Mouse (Mus musculus) midbrain, embryonic 15.5 days (tissue): Measurements from ENCODE around the gene Ephx4. TPM values are rescaled to one million over a fixed set of nuclear protein-coding genes. Genes with fewer than 3 reads are reported as not detected.

Source experiments
- ATAC-seq: fragments of 200-750 bp; cut with Nextera tagmentation; replicated peaks from 2 replicates; pipeline ENCODE4 v1.8.0; 2017; ENCODE audit warnings: moderate TSS enrichment
- H3K27ac ChIP-seq: fragments of 300-500 bp; sonication (generic); 2 replicates; pipeline ENCODE4 v1.5.1; 2015; ENCODE audit warnings: mild to moderate bottlenecking, inconsistent platforms
- H3K27me3 ChIP-seq: fragments of 300-500 bp; sonication (generic); replicated peaks from 2 replicates; pipeline ENCODE4 v1.6.1; 2015; ENCODE audit warnings: inconsistent platforms
- H3K36me3 ChIP-seq: fragments of 300-500 bp; sonication (generic); replicated peaks from 2 replicates; pipeline ENCODE4 v1.6.1; 2015; ENCODE audit warnings: inconsistent platforms
- H3K4me1 ChIP-seq: fragments of 300-500 bp; sonication (generic); 2 replicates; pipeline ENCODE4 v1.6.1; 2015; ENCODE audit warnings: inconsistent platforms
- H3K4me2 ChIP-seq: fragments of 300-500 bp; sonication (generic); 2 replicates; pipeline ENCODE4 v1.6.1; 2015; ENCODE audit warnings: inconsistent platforms, mild to moderate bottlenecking, moderate library complexity
- H3K4me3 ChIP-seq: fragments of 300-500 bp; sonication (generic); 2 replicates; pipeline ENCODE4 v1.5.1; 2015; ENCODE audit warnings: mild to moderate bottlenecking, inconsistent platforms
- H3K9ac ChIP-seq: fragments of 300-500 bp; sonication (generic); 2 replicates; pipeline ENCODE4 v1.6.1; 2015; ENCODE audit warnings: mild to moderate bottlenecking, inconsistent platforms
- H3K9me3 ChIP-seq: fragments of 300-500 bp; sonication (generic); 2 replicates; pipeline ENCODE4 v1.6.1; 2016; ENCODE audit warnings: inconsistent platforms
- WGBS: fragments of 180-500 bp; shearing (Covaris S2); methylation state at CpG from one replicate; pipeline ENCODE4 v1.1.7; 2015; ENCODE audit warnings: mixed read lengths; 5-methylcytosine and 5-hydroxymethylcytosine counted together
- polyA plus RNA-seq: library from polyadenylated mRNA; unstranded; fragments of >200 nt; fragmentation: Nextera tagmentation; extraction: Ambion mirVana; gene quantifications from 2 replicates; pipeline ENCODE4 v1.2.1, GENCODE M21; 2015

Gene Ephx4
- polyA plus RNA-seq, 1 experiment from 2014 or later: 2.2 TPM

DNA sequence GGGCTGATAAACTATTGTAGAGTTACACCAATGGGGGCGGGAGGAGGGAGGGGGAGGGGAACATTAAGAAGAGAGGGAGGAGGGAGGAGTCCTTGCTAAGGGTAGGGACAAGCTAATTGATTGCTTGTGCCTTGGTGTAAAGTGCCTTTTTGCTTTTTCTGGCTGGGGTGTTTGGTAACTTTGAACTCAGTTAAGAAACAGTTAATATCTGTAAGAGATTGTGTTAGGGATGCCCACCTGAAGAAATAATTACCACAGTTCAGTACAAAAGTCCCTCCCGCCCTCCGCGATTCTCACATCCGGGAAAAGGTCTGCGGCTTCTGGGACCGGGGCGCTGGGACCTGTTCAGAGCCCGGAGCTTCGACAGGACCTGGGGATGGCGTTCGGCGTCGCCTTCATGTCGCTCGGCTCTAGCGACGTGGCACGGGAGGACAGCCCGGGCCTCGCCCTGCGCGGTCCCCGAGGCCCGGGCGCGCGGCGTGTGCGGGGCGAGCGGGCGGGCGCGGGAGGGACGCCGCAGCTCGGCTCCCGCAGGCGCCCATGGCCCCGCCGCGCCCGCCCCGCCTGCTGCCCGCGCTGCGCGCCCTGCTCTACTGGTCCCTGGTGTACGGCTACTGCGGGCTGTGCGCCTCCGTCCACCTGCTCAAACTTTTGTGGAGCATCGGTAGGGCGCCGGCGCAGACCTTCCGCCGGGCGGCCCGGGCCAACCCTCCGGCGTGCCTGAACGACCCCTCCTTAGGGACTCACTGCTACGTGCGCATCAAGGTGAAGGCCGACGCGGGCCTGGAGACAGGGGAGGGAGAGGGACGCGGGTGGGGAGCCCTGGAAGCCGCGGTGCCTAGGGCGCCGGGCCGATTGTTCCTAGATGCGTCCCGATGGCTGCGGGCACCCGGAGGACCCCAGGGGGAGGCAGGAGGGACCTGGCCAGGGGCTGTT lies 743 bp downstream of the Ephx4 start:
- peak overlapping the region; percentile 93 for H3K4me2 ChIP-seq
- under 1% methylated on average over 80 of the region's 80 CpGs for WGBS
- no peaks in the 10 kb centered on the region for H3K36me3 ChIP-seq
- peak overlapping the region; percentile 54 for H3K9ac ChIP-seq
- H3K27ac ChIP-seq: no peak overlapping the region
- H3K27me3 ChIP-seq: peaks cover 27% of the 10 kb centered on the region
- H3K4me1 ChIP-seq: peaks cover 10% of the 10 kb centered on the region; the same call in 1 of the 2 replicates
- H3K9me3 ChIP-seq: no peaks in the 10 kb centered on the region
- H3K4me3 ChIP-seq: peak overlapping the region; percentile 61
- peak; percentile 90 for ATAC-seq

- Histone ChIP-seq H3K36me3 (no peaks in the 10 kb centered on the region), H3K4me2 (peak overlapping the region; percentile 93), H3K9ac (peak overlapping the region; percentile 54), H3K4me3 (peak overlapping the region; percentile 61), H3K27me3 (peaks cover 27% of the 10 kb centered on the region), H3K9me3 (no peaks in the 10 kb centered on the region), H3K4me1 (peaks cover 10% of the 10 kb centered on the region; the same call in 1 of the 2 replicates), H3K27ac (no peak overlapping the region)
- no peak for ATAC-seq
- WGBS: 20% methylated on average over 12 of the region's 12 CpGs
These were observed 1.6 kb downstream of the Ephx4 start for GRCm38 (mm10) chr5:107403947-107404684.

- ATAC-seq: no peak
- no peak overlapping the region for H3K27ac ChIP-seq
- no peak overlapping the region for H3K9ac ChIP-seq
These were observed 2.8 kb downstream of the Ephx4 start for GRCm38 (mm10) chr5:107405361-107405760.

DNA sequence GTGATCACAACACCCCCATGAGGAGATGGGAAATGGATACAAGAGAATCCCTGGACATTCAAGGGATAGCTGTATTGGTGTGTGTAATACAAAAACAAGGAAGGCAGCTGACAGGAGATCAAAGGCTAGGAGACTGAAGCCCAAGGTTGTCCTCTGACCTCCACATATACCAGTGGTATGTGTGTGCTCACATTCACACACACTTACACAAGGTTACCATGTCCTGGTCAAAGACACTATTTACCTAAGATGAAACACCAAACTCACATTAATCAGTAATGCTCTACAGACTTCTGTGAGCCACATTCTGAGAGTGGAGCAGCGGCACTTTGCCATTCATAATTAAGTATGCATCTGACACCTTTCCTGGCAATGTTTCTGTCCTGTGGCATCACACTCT lies 7.8 kb downstream of the Ephx4 start:
- ATAC-seq: no peak
- Histone ChIP-seq H3K9me3 (no peaks in the 10 kb centered on the region), H3K36me3 (no peaks in the 10 kb centered on the region), H3K9ac (no peak overlapping the region), H3K4me1 (no peaks in the 10 kb centered on the region), H3K4me2 (no peak overlapping the region), H3K27me3 (peaks cover 2% of the 10 kb centered on the region; the same call in 1 of the 2 replicates), H3K27ac (no peak overlapping the region), H3K4me3 (no peak overlapping the region)
- 89% methylated on average over 1 of the region's 1 CpGs for WGBS

More at GRCm38 (mm10) chr5:107405361-107405760, 2.8 kb downstream of the Ephx4 start:
- Histone ChIP-seq H3K4me1 (peaks cover 10% of the 10 kb centered on the region; the same call in 1 of the 2 replicates), H3K27me3 (peaks cover 27% of the 10 kb centered on the region), H3K36me3 (no peaks in the 10 kb centered on the region), H3K9me3 (no peaks in the 10 kb centered on the region), H3K4me2 (no peak overlapping the region), H3K4me3 (no peak overlapping the region)
- WGBS: 83% methylated on average over 4 of the region's 4 CpGs

GRCm38 (mm10) chr5:107411326-107411725 lies 8.8 kb downstream of the Ephx4 start:
- Histone ChIP-seq H3K9ac (no peak overlapping the region), H3K27me3 (no peaks in the 10 kb centered on the region), H3K4me1 (no peaks in the 10 kb centered on the region), H3K4me2 (no peak overlapping the region), H3K27ac (no peak overlapping the region), H3K36me3 (no peaks in the 10 kb centered on the region), H3K4me3 (no peak overlapping the region), H3K9me3 (no peaks in the 10 kb centered on the region)
- WGBS: 67% methylated on average over 4 of the region's 4 CpGs
- no peak for ATAC-seq

GRCm38 (mm10) chr5:107412285-107412684 lies 9.7 kb downstream of the Ephx4 start:
- 88% methylated on average over 2 of the region's 2 CpGs for WGBS

GRCm38 (mm10) chr5:107415098-107415497 lies 12.6 kb downstream of the Ephx4 start:
- 85% methylated on average over 2 of the region's 2 CpGs for WGBS
- no peak for ATAC-seq

More at GRCm38 (mm10) chr5:107412285-107412684, 9.7 kb downstream of the Ephx4 start:
- Histone ChIP-seq H3K27ac (no peak overlapping the region), H3K27me3 (no peaks in the 10 kb centered on the region), H3K4me3 (no peak overlapping the region), H3K4me2 (no peak overlapping the region), H3K9ac (no peak overlapping the region), H3K9me3 (no peaks in the 10 kb centered on the region), H3K4me1 (no peaks in the 10 kb centered on the region), H3K36me3 (no peaks in the 10 kb centered on the region)
- no peak for ATAC-seq

GRCm38 (mm10) chr5:107421676-107422075 lies 19.1 kb downstream of the Ephx4 start:
- H3K27ac ChIP-seq: no peak overlapping the region
- 61% methylated on average over 1 of the region's 1 CpGs for WGBS
- H3K4me1 ChIP-seq: no peaks in the 10 kb centered on the region
- no peak overlapping the region for H3K4me2 ChIP-seq
- H3K4me3 ChIP-seq: no peak overlapping the region
- no peak for ATAC-seq
- H3K9me3 ChIP-seq: no peaks in the 10 kb centered on the region
- H3K36me3 ChIP-seq: no peaks in the 10 kb centered on the region
- H3K27me3 ChIP-seq: no peaks in the 10 kb centered on the region
- no peak overlapping the region for H3K9ac ChIP-seq

More at GRCm38 (mm10) chr5:107415098-107415497, 12.6 kb downstream of the Ephx4 start:
- Histone ChIP-seq H3K9me3 (no peaks in the 10 kb centered on the region), H3K27ac (no peak overlapping the region), H3K4me2 (no peak overlapping the region), H3K4me3 (no peak overlapping the region), H3K9ac (no peak overlapping the region), H3K4me1 (no peaks in the 10 kb centered on the region), H3K27me3 (no peaks in the 10 kb centered on the region), H3K36me3 (no peaks in the 10 kb centered on the region)

- H3K4me2 ChIP-seq: no peak within 1 kb of the TSS
- ATAC-seq: no peak
- H3K4me3 ChIP-seq: no peak within 1 kb of the TSS
- H3K4me1 ChIP-seq: no peaks in the 10 kb centered on the region
- no peaks in the 10 kb centered on the region for H3K9me3 ChIP-seq
- 77% methylated on average over 3 of the region's 3 CpGs for WGBS
- H3K27ac ChIP-seq: no peak within 1 kb of the TSS
- no peaks in the 10 kb centered on the region for H3K36me3 ChIP-seq
- H3K27me3 ChIP-seq: no peaks in the 10 kb centered on the region
- H3K9ac ChIP-seq: no peak within 1 kb of the TSS
These were observed 28.7 kb downstream of the Ephx4 start, which contains the start of gene Lpcat2b for GRCm38 (mm10) chr5:107431249-107431648. Gene Lpcat2b (plus strand): TSS chr5:107431549.

DNA sequence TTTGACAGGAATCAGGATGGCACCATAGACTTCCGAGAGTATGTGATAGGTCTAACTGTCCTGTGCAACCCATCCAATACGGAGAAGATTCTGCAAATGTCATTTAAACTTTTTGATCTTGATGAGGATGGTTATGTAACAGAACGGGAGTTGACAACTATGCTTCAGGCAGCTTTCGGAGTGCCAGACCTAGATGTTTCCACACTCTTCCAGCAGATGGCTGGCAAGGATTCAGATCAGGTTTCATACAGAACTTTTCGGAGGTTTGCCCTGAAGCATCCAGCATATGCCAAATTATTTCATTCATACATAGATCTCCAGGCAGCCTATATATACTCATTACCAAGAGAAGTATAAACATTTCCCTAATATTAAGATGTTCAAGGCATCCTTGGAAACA lies 31.5 kb downstream of the Ephx4 start:
- Histone ChIP-seq H3K27me3 (no peaks in the 10 kb centered on the region), H3K9ac (no peak overlapping the region), H3K4me3 (no peak overlapping the region), H3K9me3 (no peaks in the 10 kb centered on the region), H3K27ac (no peak overlapping the region), H3K4me2 (no peak overlapping the region), H3K36me3 (no peaks in the 10 kb centered on the region), H3K4me1 (peaks cover 11% of the 10 kb centered on the region)
- no peak for ATAC-seq
- 86% methylated on average over 5 of the region's 5 CpGs for WGBS

DNA sequence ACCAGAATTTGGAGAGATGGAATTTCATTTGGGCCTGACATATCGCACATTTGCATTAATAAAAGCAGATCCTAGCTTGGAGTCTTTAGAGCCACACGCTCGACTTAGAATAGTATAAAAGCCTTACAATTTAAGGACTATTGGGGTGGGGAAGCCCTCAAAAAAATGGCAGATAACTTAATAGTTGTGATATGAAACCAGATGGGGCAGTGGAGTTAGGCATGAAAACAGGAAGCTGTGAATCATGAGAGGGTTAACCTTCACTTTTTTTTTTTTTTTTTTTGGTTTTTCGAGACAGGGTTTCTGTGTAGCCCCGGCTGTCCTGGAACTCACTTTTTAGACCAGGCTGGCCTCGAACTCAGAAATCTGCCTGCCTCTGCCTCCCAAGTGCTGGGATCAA lies 33.6 kb downstream of the Ephx4 start:
- ATAC-seq: no peak
- WGBS: 90% methylated on average over 6 of the region's 6 CpGs

DNA sequence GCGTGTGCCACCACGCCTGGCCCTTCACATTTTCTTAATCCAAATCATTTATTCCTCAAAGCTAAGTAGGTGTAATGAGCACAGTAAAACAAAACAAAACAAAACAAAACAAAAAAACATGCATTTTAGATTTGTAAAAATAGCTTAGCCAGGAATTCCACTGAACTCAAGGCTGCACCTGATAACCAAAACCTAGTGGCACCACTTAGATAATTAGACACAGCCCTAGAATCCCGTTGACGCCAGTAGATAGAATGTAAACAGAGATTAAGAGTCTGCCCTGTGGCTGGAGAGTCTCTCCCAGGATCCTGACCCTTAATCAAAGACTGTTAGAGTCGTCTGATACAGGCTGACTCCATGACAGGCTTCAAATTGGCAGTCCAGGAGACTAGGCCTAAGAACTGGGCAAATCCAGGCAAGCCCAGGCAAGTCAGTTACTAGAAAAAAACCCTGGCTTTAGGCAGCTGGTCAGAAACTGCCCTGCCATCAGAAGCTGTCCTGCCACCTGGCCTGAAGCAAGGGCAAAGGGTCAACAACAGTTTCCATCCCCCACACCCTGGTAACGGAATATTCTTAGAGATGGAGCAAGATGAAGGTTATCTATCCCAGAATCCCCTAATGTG lies 34.2 kb downstream of the Ephx4 start:
- H3K36me3 ChIP-seq: no peaks in the 10 kb centered on the region
- H3K27me3 ChIP-seq: no peaks in the 10 kb centered on the region
- peaks cover 13% of the 10 kb centered on the region for H3K4me1 ChIP-seq
- H3K4me2 ChIP-seq: no peak overlapping the region
- H3K9ac ChIP-seq: no peak overlapping the region
- WGBS: 85% methylated on average over 6 of the region's 6 CpGs
- no peaks in the 10 kb centered on the region for H3K9me3 ChIP-seq
- ATAC-seq: no peak
- no peak overlapping the region for H3K27ac ChIP-seq
- no peak overlapping the region for H3K4me3 ChIP-seq

More for the DNA sequence above, 33.6 kb downstream of the Ephx4 start:
- Histone ChIP-seq H3K4me1 (peaks cover 13% of the 10 kb centered on the region), H3K27ac (no peak overlapping the region), H3K9ac (no peak overlapping the region), H3K27me3 (no peaks in the 10 kb centered on the region), H3K4me3 (no peak overlapping the region), H3K36me3 (no peaks in the 10 kb centered on the region), H3K9me3 (no peaks in the 10 kb centered on the region), H3K4me2 (no peak overlapping the region)
